Mouse (Mus musculus) MEL (cell line): ENCODE data around the gene Fa2h.

Experiments
- CTCF ChIP-seq, 3 experiments: IDR thresholded peaks in 2 of 3; conservative IDR thresholded peaks in 1 of 3; 2 replicates each; pipeline ENCODE4 v1.5.1; 2011 to 2012; ENCODE audit warnings: low read length in 3 of 3, low read depth in 2 of 3, mild to moderate bottlenecking in 2 of 3, improper control_type of control experiment in 1 of 3, inconsistent platforms in 1 of 3, mixed read lengths in 1 of 3, moderate library complexity in 1 of 3; ENCODE audit not compliant: control insufficient read depth in 1 of 3, insufficient read depth in 1 of 3, poor library complexity in 1 of 3, severe bottlenecking in 1 of 3
- POLR2AphosphoS2 ChIP-seq: IDR thresholded peaks from 2 replicates; pipeline ENCODE4 v1.6.1; 2011; ENCODE audit warnings: low read length, improper control_type of control experiment
- ZNF384 ChIP-seq: IDR thresholded peaks from 2 replicates; pipeline ENCODE4 v1.6.1; 2012; ENCODE audit warnings: low read depth, mild to moderate bottlenecking, inconsistent platforms, low read length, improper control_type of control experiment

- TF ChIP-seq POLR2AphosphoS2 (no peak), ZNF384 (no peak), CTCF (IDR thresholded peaks at IDR 0.05 in 2 of 3, conservative IDR thresholded peaks at IDR 0.05 in 1 of 3; ENCODE audit: control insufficient read depth in 1 of 3, insufficient read depth in 1 of 3, low read depth in 2 of 3, low read length in 3 of 3, poor library complexity in 1 of 3, severe bottlenecking in 1 of 3) (no peak)
Measured at GRCm38 (mm10) chr8:111325222-111325790, 68.3 kb downstream of the Fa2h start.
